Mouse (Mus musculus) 3134 (cell line): ENCODE results near the gene Pop4.
A peak's percentile ranks its signal among the peaks of the same experiment; 100 is the strongest.
"Not testable (repeated sequence)": the region's sequence is repeated elsewhere in the genome, so short reads cannot be mapped to it uniquely, and the experiment has no call there.

ENCODE experiments used
- DNase-seq: peaks from one replicate; pipeline ENCODE4 v3.0.0-alpha.2; 2011; ENCODE audit warnings: low spot score; ENCODE audit not compliant: insufficient read length; ENCODE audit errors: extremely low read depth

Pop4 gene

GRCm38 (mm10) chr7:38270703-38271510 lies at the start of gene Pop4:
Gene Pop4 (minus strand): TSS chr7:38271423.
- DNase-seq = peak; percentile 86

GRCm38 (mm10) chr7:38320641-38321040 lies 49.4 kb upstream of the Pop4 start:
- DNase-seq = no peak

- not testable (repeated sequence) for DNase-seq
These were observed 11.0 kb upstream of the Pop4 start for GRCm38 (mm10) chr7:38282192-38282591.

GRCm38 (mm10) chr7:38272551-38272950 lies 1.3 kb upstream of the Pop4 start:
- DNase-seq = peak; percentile 11

- DNase-seq = no peak
These were observed 636 bp upstream of the Pop4 start for GRCm38 (mm10) chr7:38271859-38272258.

- DNase-seq = no peak
These were observed 238 bp upstream of the Pop4 start for GRCm38 (mm10) chr7:38271511-38271811.

GRCm38 (mm10) chr7:38267006-38267680 lies 4.1 kb downstream of the Pop4 start:
- DNase-seq = peak; percentile 22

- no peak for DNase-seq
These were observed 8.8 kb downstream of the Pop4 start for GRCm38 (mm10) chr7:38262406-38262805.

- DNase-seq = no peak
These were observed 11.6 kb downstream of the Pop4 start for GRCm38 (mm10) chr7:38259631-38260030.

GRCm38 (mm10) chr7:38253441-38253840 lies 17.8 kb downstream of the Pop4 start:
- DNase-seq = no peak

- no peak for DNase-seq
These were observed 19.6 kb downstream of the Pop4 start for GRCm38 (mm10) chr7:38251494-38252216.

- no peak for DNase-seq
These were observed 28.8 kb downstream of the Pop4 start for GRCm38 (mm10) chr7:38242417-38242816.

- DNase-seq = no peak
These were observed 34.1 kb downstream of the Pop4 start for GRCm38 (mm10) chr7:38237140-38237539.

- DNase-seq = no peak
These were observed 34.7 kb downstream of the Pop4 start for GRCm38 (mm10) chr7:38236400-38237105.

GRCm38 (mm10) chr7:38230285-38230684 lies 40.9 kb downstream of the Pop4 start:
- DNase-seq = peak; percentile 89

GRCm38 (mm10) chr7:38228329-38228728 lies 42.9 kb downstream of the Pop4 start:
- no peak for DNase-seq

- DNase-seq = peak; percentile 94
These were observed 43.3 kb downstream of the Pop4 start, which contains the start of gene Plekhf1 for GRCm38 (mm10) chr7:38227900-38228298. Gene Plekhf1 (minus strand): TSS chr7:38228016.

- DNase-seq = peak; percentile 79
These were observed 43.9 kb downstream of the Pop4 start for GRCm38 (mm10) chr7:38227181-38227899.

GRCm38 (mm10) chr7:38226226-38226625 lies 45.0 kb downstream of the Pop4 start:
- no peak for DNase-seq
